Mouse (Mus musculus) B cell, adult 2 months (primary cell): ENCODE data around the gene Pak4.
"Not testable (repeated sequence)": the region's sequence is repeated elsewhere in the genome, so short reads cannot be mapped to it uniquely, and the experiment has no call there.

ENCODE experiments used
- DNase-seq, 2 experiments: peaks; one replicate each; pipeline ENCODE4 v3.0.0; 2022

Pak4 gene

GRCm38 (mm10) chr7:28558486-28558885 lies 39.5 kb downstream of the Pak4 start:
- no peak for DNase-seq

DNA sequence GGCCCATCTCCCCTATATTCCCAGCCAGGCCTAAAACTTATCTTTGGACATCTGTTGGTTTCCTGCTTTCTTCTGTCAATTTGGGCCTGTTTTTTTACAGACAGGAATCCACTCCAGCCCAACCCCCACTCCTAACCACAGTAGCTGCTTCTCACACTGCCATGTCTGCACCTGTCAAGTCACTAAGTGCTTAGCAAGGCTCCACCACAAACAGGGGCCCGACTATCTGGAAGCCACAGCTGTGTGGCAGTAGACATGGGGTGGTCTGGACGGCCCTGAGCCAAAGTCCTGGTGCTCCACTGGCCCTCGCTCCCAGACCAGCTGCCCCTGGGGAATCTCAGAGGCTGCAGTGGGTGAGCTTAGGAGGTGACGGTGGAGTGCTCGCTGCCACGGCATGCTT lies 40.3 kb downstream of the Pak4 start:
- DNase-seq, result no peak

- no peak for DNase-seq
Measured at GRCm38 (mm10) chr7:28557069-28557468, 40.9 kb downstream of the Pak4 start.

- no peak for DNase-seq
Measured at GRCm38 (mm10) chr7:28555939-28556535, 41.9 kb downstream of the Pak4 start.

GRCm38 (mm10) chr7:28553076-28553475 lies 44.9 kb downstream of the Pak4 start:
- no peak for DNase-seq

GRCm38 (mm10) chr7:28547628-28548027 lies 50.4 kb downstream of the Pak4 start:
- DNase-seq, result no peak

- DNase-seq, result no peak
Measured at GRCm38 (mm10) chr7:28547154-28547553, 50.8 kb downstream of the Pak4 start, which contains the start of gene Nccrp1. Gene Nccrp1, minus strand, starts transcription at chr7:28547254.

DNA sequence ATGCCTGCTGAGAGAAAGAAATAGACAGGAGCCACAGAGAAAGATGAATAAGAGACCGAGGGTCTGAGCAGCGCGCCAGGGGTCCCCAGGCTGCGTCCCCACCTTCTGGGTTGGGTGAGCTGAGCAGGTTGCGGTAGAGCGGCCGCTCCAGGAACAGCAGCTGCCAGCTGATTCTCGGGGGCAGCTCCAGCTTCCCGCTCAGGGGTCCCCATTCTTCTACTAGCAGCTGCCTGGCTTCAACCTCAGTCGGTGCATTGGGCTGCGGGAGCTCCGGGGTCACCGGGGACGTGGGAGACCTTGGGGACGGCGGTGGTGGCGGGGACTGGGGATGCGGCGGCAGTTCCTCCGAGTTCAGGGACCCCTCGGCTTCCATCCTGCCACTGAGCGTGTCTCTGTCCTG lies 51.3 kb downstream of the Pak4 start:
- peak in 1 of 2 experiments; percentile 12 for DNase-seq

- DNase-seq, result no peak
Measured at GRCm38 (mm10) chr7:28545891-28546210, 52.1 kb downstream of the Pak4 start.

DNA sequence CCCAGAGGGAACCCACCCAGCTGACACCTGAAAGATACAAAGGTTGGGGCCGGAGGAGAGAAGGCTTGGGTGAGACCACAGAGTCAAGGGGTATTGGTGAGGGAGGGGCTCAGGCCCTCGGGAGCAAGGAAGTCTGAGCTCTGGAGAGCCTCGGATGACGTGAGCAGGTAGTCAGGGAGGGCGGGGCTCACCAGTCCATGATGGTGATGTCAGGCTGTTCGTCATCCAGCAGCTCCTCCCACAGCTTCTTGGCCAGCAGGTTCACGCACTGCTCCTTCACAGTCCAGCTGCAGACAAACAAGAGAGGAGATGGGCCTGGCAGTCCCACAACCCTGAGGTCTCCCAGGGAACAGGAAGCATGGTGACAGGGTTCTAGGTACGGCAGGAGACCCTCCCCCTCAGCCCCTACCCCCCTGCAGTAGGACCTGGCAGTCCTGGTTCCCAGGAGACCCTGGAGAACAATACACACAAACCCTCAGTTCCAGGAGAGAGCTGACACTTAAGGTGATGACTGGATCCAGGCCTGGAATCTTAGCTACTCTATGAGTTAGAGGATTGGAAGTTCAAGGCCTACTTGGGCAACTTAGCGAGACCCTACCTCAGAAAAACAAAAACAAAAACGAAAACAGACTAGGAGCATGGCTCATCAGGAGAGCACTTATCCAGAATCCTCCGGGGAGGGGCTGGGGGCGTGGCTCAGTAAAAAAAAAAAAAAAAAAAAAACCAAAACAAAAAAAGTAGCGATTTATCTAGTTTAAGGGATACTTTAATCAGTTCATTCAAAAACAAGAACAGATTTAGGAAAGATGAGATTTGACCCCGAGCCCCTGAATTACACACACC lies 52.7 kb downstream of the Pak4 start:
- DNase-seq, result peak; percentile 17 to 25

DNA sequence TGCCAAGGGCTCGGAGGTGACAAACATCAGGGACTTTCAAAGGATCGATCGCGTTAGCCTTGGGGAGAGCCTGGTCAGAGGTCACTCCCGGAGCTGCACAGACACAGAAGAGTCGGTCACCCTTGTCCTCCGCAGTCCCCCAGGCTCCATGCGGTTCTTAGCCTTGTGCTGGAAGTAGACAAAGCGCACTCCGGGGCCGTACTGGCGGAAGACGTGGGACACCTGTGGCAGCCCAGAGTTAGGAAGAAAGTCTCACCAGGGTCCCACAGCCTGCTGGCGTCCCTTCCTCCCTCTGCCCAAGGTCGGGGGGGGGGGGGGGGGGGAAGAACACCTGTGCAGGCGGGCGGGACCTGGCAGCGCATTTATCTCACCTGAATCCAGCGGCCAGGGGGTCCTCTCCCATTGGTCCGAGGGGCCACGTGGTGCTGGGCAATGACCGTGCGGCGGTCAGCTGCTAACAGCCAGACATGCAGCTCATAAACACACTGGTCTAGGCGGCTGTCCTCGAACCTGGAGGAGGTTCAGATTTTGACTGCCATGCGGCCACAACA lies 53.9 kb downstream of the Pak4 start:
- no peak for DNase-seq

DNA sequence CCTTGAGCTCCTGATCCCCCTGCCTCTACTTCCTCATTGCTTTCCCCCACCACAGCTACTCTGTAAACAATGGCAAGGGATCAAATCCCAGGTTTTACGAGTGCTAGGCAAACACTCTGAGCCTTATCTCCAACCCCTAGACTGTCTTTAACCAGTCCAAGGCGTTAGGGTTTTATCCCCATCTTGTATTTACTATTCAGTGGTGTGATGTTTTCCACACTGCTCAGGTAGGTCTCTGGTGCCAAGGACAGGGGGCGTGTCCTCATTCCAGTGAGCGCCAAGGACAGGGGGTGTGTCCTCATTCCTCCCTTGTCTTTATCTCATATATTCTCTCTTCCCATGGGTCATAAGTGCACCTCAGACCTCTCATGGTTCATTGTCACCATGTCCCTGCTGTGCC lies 57.5 kb downstream of the Pak4 start, which contains the start of gene Sycn:
Sycn (plus strand) TSS at position 360 of the 400 bp plus-strand sequence.
- no peak for DNase-seq

- DNase-seq, result peak in 1 of 2 experiments; percentile 36
Measured at GRCm38 (mm10) chr7:28538886-28539285, 59.1 kb downstream of the Pak4 start.

GRCm38 (mm10) chr7:28532005-28532404 lies 66.0 kb downstream of the Pak4 start:
- no peak for DNase-seq

GRCm38 (mm10) chr7:28527922-28528719 lies 69.9 kb downstream of the Pak4 start:
- DNase-seq, result peak; percentile 95

DNA sequence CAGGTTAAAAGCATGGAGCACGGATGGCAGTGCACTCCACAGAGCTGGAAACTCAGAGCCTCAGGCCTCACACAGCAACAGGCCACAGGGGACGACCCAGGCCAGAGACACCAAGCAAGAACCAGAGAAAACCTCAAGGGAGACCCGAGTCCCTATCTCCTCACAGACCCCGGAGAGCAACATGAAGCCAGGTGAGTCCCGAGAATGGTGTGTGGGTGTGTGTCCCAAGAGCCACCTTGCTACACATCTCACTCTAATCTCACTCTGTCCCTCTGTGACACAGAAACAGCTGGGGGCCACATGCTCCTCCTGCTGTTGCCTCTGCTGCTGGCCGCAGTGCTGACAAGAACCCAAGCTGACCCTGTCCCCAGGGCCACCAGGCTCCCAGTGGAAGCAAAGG lies 75.4 kb downstream of the Pak4 start, which contains the start of gene Ifnl3:
Ifnl3 (plus strand) TSS at position 301 of the 400 bp plus-strand sequence.
- DNase-seq, result not testable (repeated sequence)

- DNase-seq, result no peak
Measured at GRCm38 (mm10) chr7:28511441-28511840, 86.5 kb downstream of the Pak4 start.

DNA sequence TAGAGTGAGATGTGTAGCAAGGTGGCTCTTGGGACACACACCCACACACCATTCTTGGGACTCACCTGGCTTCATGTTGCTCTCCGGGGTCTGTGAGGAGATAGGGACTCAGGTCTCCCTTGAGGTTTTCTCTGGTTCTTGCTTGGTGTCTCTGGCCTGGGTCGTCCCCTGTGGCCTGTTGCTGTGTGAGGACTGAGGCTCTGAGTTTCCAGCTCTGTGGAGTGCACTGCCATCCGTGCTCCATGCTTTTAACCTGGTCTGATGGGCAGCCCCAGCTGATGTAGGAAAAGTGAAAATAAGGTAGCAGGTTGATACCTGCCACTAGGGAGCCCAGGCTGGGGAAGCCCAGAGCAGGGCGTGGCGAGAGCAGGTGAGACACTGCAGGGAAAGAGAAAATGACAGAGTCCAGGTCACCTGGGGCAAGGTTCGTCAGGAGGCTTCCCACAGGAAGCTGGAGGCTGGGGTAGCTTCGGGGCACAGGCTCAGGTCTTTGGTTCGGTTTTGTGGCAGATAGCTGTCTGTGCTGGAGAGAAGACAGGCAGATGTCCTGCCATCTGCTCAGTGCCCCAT lies 87.5 kb downstream of the Pak4 start, which contains the start of gene Ifnl2:
Ifnl2 (minus strand) TSS at position 51 of the 570 bp plus-strand sequence.
- DNase-seq, result not testable (repeated sequence)

- not testable (repeated sequence) for DNase-seq
Measured at GRCm38 (mm10) chr7:28509121-28509520, 88.9 kb downstream of the Pak4 start.
